Mouse (Mus musculus): ENCODE measurements around the gene Sall2. TPM values are rescaled to one million over a fixed set of nuclear protein-coding genes. Genes with fewer than 3 reads are reported as not detected.
A peak's percentile ranks its signal among the peaks of the same experiment; 100 is the strongest.
"Not testable (repeated sequence)": the region's sequence is repeated elsewhere in the genome, so short reads cannot be mapped to it uniquely, and the experiment has no call there.

Gene Sall2
- polyA plus RNA-seq, 1 experiment, result 4.6 TPM

DNA sequence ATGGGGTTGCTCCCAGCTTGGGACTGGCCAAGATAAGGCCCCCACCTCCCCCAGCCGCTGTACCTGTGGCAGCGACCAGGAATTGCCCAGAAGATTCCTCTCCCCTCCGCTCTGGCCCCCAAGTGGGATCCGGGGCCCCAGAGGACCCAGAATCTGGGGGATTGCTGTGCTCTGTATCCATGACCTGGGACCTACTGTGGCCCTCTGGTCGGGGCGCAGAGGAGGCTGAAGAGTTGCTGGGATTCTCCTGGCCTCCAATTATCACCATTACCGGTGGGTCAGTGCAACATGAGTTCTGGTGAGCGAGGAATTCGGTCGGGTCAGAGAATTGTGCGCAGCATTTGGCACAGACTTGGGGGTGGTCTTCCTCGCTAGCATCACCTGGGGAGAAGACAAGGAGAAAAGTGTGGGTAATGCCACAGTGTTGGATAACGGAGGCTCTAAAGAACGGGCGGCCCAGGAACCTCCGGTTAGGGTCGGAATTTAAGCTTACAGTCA is 13.2 kb downstream of the Sall2 start:
- Histone ChIP-seq H3K36me3 (ENCODE audit: control insufficient read depth, insufficient read depth, low read length) (no peaks in the 10 kb centered on the region), H3K4me3 (ENCODE audit: extremely low read depth, insufficient read depth, insufficient read length) (peak overlapping the region; percentile 70), H3K4me1 (ENCODE audit: control insufficient read depth, insufficient read depth, insufficient read length) (no peaks in the 10 kb centered on the region; the same call in 1 of the 2 replicates), H3K27ac (ENCODE audit: insufficient read depth, low read length) (no peak overlapping the region; the same call in 1 of the 2 replicates), H3K27me3 (ENCODE audit: control insufficient read depth, insufficient read depth, low read length) (peaks cover 3% of the 10 kb centered on the region)
- no peak for DNase-seq (ENCODE audit: low read depth in 1 of 2, low spot score in 2 of 2)
- no peak for TF ChIP-seq POLR2A (IDR thresholded peaks at IDR 0.05; ENCODE audit: low read depth, low read length)
- TF ChIP-seq CTCF (IDR thresholded peaks at IDR 0.05; ENCODE audit: extremely low read depth, insufficient read depth, insufficient read length, insufficient replicate concordance), result no peak
- WGBS, result 39% methylated on average over 17 of the region's 17 CpGs

DNA sequence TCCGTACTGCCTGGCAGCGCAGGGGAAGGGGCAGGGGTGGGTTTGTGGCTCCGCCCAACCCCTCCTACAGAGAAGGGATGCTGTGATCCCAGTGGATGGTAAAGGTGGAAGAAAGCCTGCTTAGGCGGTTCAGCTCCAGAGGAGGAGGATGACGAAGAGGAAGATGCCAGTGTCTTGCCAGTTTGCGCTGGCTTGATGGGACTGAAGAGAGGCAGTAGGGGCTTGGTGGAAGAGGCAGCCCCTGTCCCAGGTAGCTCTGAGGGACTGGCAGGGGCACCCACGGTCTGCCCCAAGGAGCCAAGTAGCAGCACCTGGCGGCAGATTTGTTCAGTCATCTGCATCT is 13.8 kb downstream of the Sall2 start:
- no peak overlapping the region for H3K4me3 ChIP-seq (ENCODE audit: extremely low read depth, insufficient read depth, insufficient read length)
- no peak for DNase-seq (ENCODE audit: low read depth in 1 of 2, low spot score in 2 of 2)
- 78% methylated on average over 8 of the region's 8 CpGs for WGBS
- no peak overlapping the region for H3K27ac ChIP-seq (ENCODE audit: insufficient read depth, low read length)
- peaks cover 3% of the 10 kb centered on the region for H3K27me3 ChIP-seq (ENCODE audit: control insufficient read depth, insufficient read depth, low read length)
- H3K36me3 ChIP-seq (ENCODE audit: control insufficient read depth, insufficient read depth, low read length), result no peaks in the 10 kb centered on the region
- TF ChIP-seq POLR2A (IDR thresholded peaks at IDR 0.05; ENCODE audit: low read depth, low read length) (no peak), CTCF (IDR thresholded peaks at IDR 0.05; ENCODE audit: extremely low read depth, insufficient read depth, insufficient read length, insufficient replicate concordance) (no peak)
- no peaks in the 10 kb centered on the region; the same call in 1 of the 2 replicates for H3K4me1 ChIP-seq (ENCODE audit: control insufficient read depth, insufficient read depth, insufficient read length)

DNA sequence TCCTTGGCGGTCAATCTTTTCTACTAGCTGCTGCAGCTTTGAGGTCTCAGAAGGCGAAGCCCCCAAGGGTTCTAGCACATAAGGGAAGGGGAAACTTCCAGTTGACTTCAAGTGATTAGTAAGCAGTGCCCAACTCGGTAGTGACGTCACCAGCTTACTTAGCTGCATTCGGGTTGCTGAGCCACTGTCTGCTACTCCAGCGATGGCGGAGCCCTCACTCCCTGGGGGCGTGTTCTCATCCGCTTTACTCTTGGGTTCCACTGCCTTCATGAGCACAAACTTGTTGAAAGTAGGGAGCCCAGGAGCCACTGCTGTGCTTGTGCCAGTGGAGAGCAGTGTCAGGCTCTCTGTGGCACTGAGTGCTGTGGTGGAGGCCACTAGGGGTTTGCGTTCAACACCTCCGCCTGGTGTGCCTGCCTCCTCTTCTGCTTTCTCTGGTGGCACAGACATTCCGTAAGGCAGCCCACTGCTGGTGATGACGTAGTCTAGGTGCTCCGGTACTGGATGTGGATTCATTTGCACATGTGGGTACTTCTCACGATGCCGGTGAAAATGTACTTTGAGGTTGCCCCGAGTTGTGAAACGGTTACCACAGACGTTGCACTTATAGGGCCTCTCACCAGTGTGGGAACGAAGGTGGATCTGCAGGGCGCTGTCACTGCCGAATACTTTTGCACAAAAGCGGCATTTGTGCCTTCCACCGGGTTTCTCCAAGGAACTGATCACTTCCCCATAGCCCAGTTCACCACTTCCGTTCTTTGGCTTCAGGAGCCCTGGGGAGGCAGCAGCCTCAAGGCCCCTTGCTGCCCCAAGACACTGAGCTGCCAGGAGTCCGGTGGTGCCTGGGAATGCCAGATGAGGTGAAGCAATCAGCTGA is 14.4 kb downstream of the Sall2 start:
- 75% methylated on average over 26 of the region's 26 CpGs for WGBS
- no peaks in the 10 kb centered on the region; the same call in 1 of the 2 replicates for H3K4me1 ChIP-seq (ENCODE audit: control insufficient read depth, insufficient read depth, insufficient read length)

DNA sequence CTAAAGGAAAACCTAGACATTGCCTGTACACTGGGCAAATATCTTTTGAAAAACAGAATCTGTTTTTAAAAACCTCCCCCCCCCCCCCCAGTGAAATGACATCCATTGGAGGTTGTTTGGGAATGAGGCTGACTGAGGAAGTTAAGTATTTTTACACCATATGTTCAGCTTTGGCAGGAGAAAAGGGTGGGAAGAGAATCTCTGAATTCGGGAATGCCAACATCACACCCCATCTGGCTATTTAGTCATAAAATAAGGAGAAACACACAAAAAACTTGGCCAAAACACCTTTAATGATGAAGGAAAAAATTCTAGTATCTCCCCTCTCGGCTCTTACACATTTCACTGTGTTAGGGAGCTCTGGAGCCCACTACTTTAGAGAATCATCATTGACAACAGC is 17.7 kb downstream of the Sall2 start:
- Histone ChIP-seq H3K27me3 (ENCODE audit: control insufficient read depth, insufficient read depth, low read length) (peaks cover under 1% of the 10 kb centered on the region), H3K4me1 (ENCODE audit: control insufficient read depth, insufficient read depth, insufficient read length) (no peaks in the 10 kb centered on the region; the same call in 1 of the 2 replicates), H3K36me3 (ENCODE audit: control insufficient read depth, insufficient read depth, low read length) (no peaks in the 10 kb centered on the region), H3K4me3 (ENCODE audit: extremely low read depth, insufficient read depth, insufficient read length) (no peak overlapping the region), H3K27ac (ENCODE audit: insufficient read depth, low read length) (no peak overlapping the region)
- DNase-seq (ENCODE audit: low read depth in 1 of 2, low spot score in 2 of 2), result no peak
- 95% methylated on average over 2 of the region's 2 CpGs for WGBS
- TF ChIP-seq CTCF (IDR thresholded peaks at IDR 0.05; ENCODE audit: extremely low read depth, insufficient read depth, insufficient read length, insufficient replicate concordance) (no peak), POLR2A (IDR thresholded peaks at IDR 0.05; ENCODE audit: low read depth, low read length) (no peak)

More for the DNA sequence above, 14.4 kb downstream of the Sall2 start:
- DNase-seq (ENCODE audit: low read depth in 1 of 2, low spot score in 2 of 2), result no peak
- H3K27ac ChIP-seq (ENCODE audit: insufficient read depth, low read length), result no peak overlapping the region
- TF ChIP-seq POLR2A (IDR thresholded peaks at IDR 0.05; ENCODE audit: low read depth, low read length), result no peak
- TF ChIP-seq CTCF (IDR thresholded peaks at IDR 0.05; ENCODE audit: extremely low read depth, insufficient read depth, insufficient read length, insufficient replicate concordance), result no peak
- H3K4me3 ChIP-seq (ENCODE audit: extremely low read depth, insufficient read depth, insufficient read length), result no peak overlapping the region
- peaks cover 3% of the 10 kb centered on the region for H3K27me3 ChIP-seq (ENCODE audit: control insufficient read depth, insufficient read depth, low read length)
- no peaks in the 10 kb centered on the region for H3K36me3 ChIP-seq (ENCODE audit: control insufficient read depth, insufficient read depth, low read length)

DNA sequence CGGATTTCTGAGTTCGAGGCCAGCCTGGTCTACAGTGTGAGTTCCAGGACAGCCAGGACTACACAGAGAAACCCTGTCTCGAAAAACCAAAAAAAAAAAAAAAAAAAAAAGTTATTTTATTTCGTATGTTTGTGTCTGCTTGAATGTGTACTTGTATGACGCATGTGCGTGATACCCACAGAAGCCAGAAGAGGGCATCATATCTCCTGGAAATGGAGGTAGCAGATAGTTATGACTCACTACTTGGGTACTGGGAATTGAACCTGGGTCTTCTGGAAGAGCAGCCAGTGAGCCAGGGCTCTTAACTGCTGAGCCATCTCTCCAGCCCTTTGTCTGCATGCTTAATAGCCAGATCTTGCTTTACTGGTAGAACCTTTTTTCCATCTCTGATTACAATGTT is 18.2 kb downstream of the Sall2 start:
- WGBS, result 89% methylated on average over 6 of the region's 6 CpGs
- not testable (repeated sequence) for H3K27me3 ChIP-seq (ENCODE audit: control insufficient read depth, insufficient read depth, low read length); DNase-seq (ENCODE audit: low read depth in 1 of 2, low spot score in 2 of 2); H3K4me3 ChIP-seq (ENCODE audit: extremely low read depth, insufficient read depth, insufficient read length); H3K36me3 ChIP-seq (ENCODE audit: control insufficient read depth, insufficient read depth, low read length); H3K4me1 ChIP-seq (ENCODE audit: control insufficient read depth, insufficient read depth, insufficient read length); H3K27ac ChIP-seq (ENCODE audit: insufficient read depth, low read length)

DNA sequence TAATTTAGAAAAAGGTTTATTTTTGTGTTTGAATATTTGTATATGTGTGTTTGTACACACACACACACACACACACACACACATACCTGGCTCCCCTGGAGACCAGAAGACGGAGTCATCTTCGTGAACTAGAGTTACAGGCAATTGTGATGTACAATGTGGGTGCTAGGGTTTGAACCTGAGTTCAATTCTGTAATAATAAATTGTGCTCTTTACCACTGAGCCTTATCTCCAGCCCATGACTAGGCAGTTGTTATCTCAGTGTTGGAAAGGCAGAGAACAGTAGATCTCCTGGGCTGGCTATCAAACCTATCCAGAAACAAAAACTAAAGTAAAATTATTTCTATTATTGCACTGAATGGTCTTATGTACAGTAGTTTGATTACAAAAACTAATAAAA is 22.5 kb downstream of the Sall2 start:
- no peak for DNase-seq (ENCODE audit: low read depth in 1 of 2, low spot score in 2 of 2)
- no peaks in the 10 kb centered on the region for H3K27me3 ChIP-seq (ENCODE audit: control insufficient read depth, insufficient read depth, low read length)
- TF ChIP-seq CTCF (IDR thresholded peaks at IDR 0.05; ENCODE audit: extremely low read depth, insufficient read depth, insufficient read length, insufficient replicate concordance), result no peak
- TF ChIP-seq POLR2A (IDR thresholded peaks at IDR 0.05; ENCODE audit: low read depth, low read length), result no peak
- no peaks in the 10 kb centered on the region for H3K4me1 ChIP-seq (ENCODE audit: control insufficient read depth, insufficient read depth, insufficient read length)
- 96% methylated on average over 2 of the region's 2 CpGs for WGBS
- H3K4me3 ChIP-seq (ENCODE audit: extremely low read depth, insufficient read depth, insufficient read length), result no peak overlapping the region
- no peak overlapping the region for H3K27ac ChIP-seq (ENCODE audit: insufficient read depth, low read length)
- no peaks in the 10 kb centered on the region for H3K36me3 ChIP-seq (ENCODE audit: control insufficient read depth, insufficient read depth, low read length)

DNA sequence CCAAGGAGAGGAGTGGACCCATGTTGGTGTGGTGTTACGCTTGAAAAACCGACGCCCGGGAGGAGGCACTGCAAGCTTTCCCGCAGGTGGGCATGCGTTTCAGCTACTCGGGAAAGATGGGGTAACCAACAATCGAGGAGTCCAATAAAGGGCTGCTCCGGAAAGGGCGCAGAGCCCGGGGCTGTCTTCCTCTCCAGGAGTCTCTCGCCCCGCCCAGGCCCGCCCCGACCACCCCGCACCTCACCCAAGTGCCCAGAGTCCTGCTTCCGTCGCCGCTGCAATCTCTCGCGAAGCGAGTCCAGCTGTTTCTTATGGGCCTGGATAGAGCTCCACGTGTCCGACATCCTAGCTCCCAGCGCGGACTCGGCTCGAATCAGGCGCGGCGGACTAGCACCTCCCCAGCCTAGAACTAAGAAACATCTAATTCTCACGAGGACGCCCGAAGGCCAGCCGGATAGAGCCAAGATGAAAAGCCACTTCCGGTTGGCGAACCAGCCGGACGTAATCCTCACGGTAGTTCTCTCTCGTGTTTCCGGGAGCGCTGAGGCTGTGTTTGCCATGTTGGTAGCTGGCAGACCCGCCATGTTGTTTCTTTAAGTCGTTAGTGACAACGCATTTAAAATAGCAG is 23.8 kb downstream of the Sall2 start, which contains the start of gene Mettl3:
TSS of gene Mettl3 (minus strand) at position 485 of the 628 bp plus-strand sequence.
- peak within 1 kb of the TSS; percentile 93 for H3K4me3 ChIP-seq (ENCODE audit: extremely low read depth, insufficient read depth, insufficient read length)
- TF ChIP-seq POLR2A (IDR thresholded peaks at IDR 0.05; ENCODE audit: low read depth, low read length), result peak; percentile 1; the same call in 1 of the 2 replicates
- no peak for TF ChIP-seq CTCF (IDR thresholded peaks at IDR 0.05; ENCODE audit: extremely low read depth, insufficient read depth, insufficient read length, insufficient replicate concordance)
- H3K4me1 ChIP-seq (ENCODE audit: control insufficient read depth, insufficient read depth, insufficient read length), result no peaks in the 10 kb centered on the region
- H3K36me3 ChIP-seq (ENCODE audit: control insufficient read depth, insufficient read depth, low read length), result peaks cover 2% of the 10 kb centered on the region; the same call in 1 of the 2 replicates
- DNase-seq (ENCODE audit: low read depth in 1 of 2, low spot score in 2 of 2), result peak; percentile 86 to 88
- WGBS, result under 1% methylated on average over 46 of the region's 46 CpGs
- H3K27me3 ChIP-seq (ENCODE audit: control insufficient read depth, insufficient read depth, low read length), result no peaks in the 10 kb centered on the region
- peak within 1 kb of the TSS; percentile 91 for H3K27ac ChIP-seq (ENCODE audit: insufficient read depth, low read length)

DNA sequence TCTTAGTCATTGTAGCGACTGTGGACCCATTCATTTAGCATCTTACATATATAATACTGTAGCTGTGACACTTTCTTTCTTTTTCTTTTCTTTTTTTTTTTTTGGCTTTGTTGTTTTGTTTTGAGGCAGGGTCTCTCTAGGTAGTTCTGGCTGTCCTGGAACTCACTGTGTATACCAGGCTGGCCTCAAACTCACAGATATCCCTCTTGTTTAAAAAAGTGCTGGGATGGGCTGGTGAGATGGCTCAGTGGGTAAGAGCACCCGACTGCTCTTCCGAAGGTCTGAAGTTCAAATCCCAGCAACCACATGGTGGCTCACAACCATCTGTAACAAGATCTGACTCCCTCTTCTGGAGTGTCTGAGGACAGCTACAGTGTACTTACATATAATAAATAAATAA is 25.0 kb downstream of the Sall2 start:
- H3K36me3 ChIP-seq (ENCODE audit: control insufficient read depth, insufficient read depth, low read length), result peaks cover 11% of the 10 kb centered on the region
- not testable (repeated sequence) for H3K27me3 ChIP-seq (ENCODE audit: control insufficient read depth, insufficient read depth, low read length); DNase-seq (ENCODE audit: low read depth in 1 of 2, low spot score in 2 of 2); H3K4me1 ChIP-seq (ENCODE audit: control insufficient read depth, insufficient read depth, insufficient read length); H3K27ac ChIP-seq (ENCODE audit: insufficient read depth, low read length); H3K4me3 ChIP-seq (ENCODE audit: extremely low read depth, insufficient read depth, insufficient read length)
- WGBS, result 94% methylated on average over 3 of the region's 3 CpGs
